Mouse (Mus musculus): ENCODE measurements around the gene Gon4l. TPM values are rescaled to one million over a fixed set of nuclear protein-coding genes. Genes with fewer than 3 reads are reported as not detected.
A peak's percentile ranks its signal among the peaks of the same experiment; 100 is the strongest.

Gon4l gene
- polyA plus RNA-seq, 1 experiment from 2014 or later: 13.3 TPM

DNA sequence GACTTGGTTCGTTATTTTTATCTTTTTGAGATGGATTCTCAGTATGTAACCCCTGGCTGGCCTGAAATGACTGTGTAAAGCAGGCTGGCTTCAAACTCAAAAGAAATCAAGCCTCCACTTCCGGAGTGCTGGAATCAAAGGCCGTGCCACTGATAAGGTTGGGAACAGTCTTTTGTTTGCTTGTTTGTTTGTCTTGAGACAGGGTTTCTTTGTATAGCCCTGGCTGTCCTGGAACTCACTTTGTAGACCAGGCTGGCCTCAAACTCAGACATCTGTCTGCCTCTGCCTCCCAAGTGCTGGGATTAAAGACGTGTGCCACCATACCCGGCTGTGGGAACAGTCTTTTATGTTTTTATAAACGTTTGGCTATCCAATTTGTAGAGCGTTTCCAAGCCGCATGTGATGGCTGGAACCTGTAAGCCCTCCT lies 79.4 kb downstream of the Gon4l start:
- no peaks in the 10 kb centered on the region for H3K9me3 ChIP-seq
- H3K9ac ChIP-seq (replicated peaks): peak overlapping the region; percentile 77
- peaks cover 18% of the 10 kb centered on the region for H3K4me1 ChIP-seq
- 0 out of 2 replicates have a peak, but pooled peaks have one; percentile 3 for ATAC-seq (replicated peaks)
- peak overlapping the region; percentile 62 for H3K4me2 ChIP-seq (replicated peaks)
- H3K27me3 ChIP-seq: no peaks in the 10 kb centered on the region
- 28% methylated on average over 8 of the region's 8 CpGs for WGBS
- peak overlapping the region; percentile 94 for H3K27ac ChIP-seq (replicated peaks)
- peak overlapping the region; percentile 66 for H3K4me3 ChIP-seq
- peaks cover 25% of the 10 kb centered on the region for H3K36me3 ChIP-seq

DNA sequence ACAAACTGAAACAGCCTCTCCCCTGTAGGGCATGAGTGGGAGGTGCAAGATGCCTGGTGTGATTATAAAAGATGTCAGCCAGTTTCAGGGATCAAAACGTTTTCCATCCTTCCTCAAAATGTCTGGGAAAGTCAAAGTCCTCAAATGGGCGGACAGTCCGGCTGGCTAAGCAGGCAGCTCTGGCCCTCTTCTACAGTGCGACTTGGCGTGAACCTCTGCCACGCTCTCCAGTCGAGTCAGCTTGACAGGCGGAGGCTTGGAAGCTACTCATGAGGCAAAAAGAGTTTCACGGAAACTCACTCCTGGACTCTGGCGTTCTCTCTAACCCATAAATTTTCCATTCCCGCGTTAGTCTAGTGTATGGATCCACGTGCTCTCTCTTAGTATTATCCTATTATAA lies 84.0 kb downstream of the Gon4l start:
- H3K36me3 ChIP-seq: peaks cover 32% of the 10 kb centered on the region
- no peak overlapping the region for H3K9ac ChIP-seq (replicated peaks)
- H3K4me1 ChIP-seq: peaks cover 8% of the 10 kb centered on the region
- no peak overlapping the region for H3K27ac ChIP-seq (replicated peaks)
- no peaks in the 10 kb centered on the region for H3K9me3 ChIP-seq
- H3K27me3 ChIP-seq: no peaks in the 10 kb centered on the region
- H3K4me2 ChIP-seq (replicated peaks): no peak overlapping the region
- 81% methylated on average over 13 of the region's 13 CpGs for WGBS
- H3K4me3 ChIP-seq: no peak overlapping the region
- no peak for ATAC-seq (replicated peaks)

DNA sequence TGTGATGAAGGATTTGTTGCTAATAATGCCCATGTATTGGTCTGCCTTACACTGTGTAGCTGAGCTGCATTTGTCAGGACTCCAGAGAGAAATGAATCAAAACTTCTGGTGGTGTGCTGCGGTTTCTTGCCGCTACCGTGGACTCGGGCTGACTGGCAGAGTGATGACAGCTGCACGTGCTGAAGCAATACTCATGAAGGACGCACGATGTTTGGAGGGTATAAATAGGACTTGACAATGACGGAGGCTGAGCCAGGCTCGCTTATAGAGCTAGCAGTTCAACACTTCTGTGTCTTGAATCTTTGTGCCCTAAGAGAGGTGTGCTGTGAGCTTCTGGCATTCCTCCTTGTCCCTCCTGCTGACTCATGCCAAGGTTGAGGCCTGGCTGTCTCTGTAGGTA lies 86.4 kb downstream of the Gon4l start:
- Histone ChIP-seq H3K4me2 (replicated peaks) (no peak overlapping the region), H3K4me3 (no peak overlapping the region), H3K27ac (replicated peaks) (no peak overlapping the region), H3K9ac (replicated peaks) (no peak overlapping the region), H3K9me3 (no peaks in the 10 kb centered on the region), H3K4me1 (no peaks in the 10 kb centered on the region), H3K36me3 (peaks cover 52% of the 10 kb centered on the region), H3K27me3 (no peaks in the 10 kb centered on the region)
- 97% methylated on average over 9 of the region's 9 CpGs for WGBS
- no peak for ATAC-seq (replicated peaks)

DNA sequence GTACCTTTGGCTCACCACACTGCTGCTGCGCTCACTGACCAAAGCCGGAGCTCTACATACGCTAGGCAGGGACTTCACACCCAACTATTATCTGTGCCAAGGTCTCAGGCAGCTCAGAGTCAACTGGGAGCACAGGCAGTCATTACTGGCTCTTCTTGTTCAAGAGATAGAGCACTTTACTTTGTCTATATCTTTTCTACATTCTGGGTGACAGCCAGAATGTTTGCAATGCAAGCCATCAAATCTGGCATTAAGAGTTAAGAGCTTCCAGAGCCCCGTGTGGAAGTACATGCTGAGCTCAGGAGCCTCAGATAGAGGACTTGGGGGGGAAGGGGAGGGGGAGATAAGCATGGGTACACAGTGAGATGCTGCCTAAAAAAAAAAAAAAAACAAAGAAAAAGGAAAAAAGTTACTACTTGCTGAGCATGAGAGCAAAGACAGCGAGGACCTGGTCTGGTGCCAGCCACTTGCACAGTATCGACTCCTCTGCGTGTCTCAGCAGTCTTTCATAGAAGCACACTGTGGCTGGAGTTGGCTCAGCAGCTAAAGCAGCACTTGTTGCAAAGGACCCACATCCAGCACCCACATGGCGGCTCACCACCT lies 89.1 kb downstream of the Gon4l start:
- Histone ChIP-seq H3K27me3 (no peaks in the 10 kb centered on the region), H3K4me2 (replicated peaks) (no peak overlapping the region), H3K9ac (replicated peaks) (no peak overlapping the region), H3K4me3 (no peak overlapping the region), H3K9me3 (no peaks in the 10 kb centered on the region), H3K36me3 (peaks cover 79% of the 10 kb centered on the region), H3K27ac (replicated peaks) (no peak overlapping the region), H3K4me1 (no peaks in the 10 kb centered on the region)
- WGBS: 86% methylated on average over 8 of the region's 8 CpGs
- ATAC-seq (replicated peaks): no peak

DNA sequence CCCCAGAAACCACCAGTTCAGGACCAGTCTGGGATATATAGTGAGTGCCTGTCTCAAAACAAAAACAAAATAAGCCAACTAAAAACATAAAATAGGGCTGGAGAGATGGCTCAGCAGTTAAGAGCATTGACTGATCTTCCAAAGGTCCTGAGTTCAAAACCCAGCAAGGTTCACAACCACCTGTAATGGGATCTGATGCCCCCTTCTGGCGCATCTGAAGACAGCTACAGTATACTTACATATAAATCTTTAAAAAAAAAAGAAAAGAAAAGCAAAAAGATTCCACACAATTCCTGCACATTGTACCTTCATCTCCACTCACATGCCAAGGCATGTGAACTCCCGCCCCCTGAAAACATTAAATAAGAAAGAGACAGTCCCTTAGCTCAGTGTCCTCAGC lies 90.6 kb downstream of the Gon4l start:
- Histone ChIP-seq H3K4me3 (no peak overlapping the region), H3K4me1 (no peaks in the 10 kb centered on the region), H3K9ac (replicated peaks) (no peak overlapping the region), H3K27me3 (no peaks in the 10 kb centered on the region), H3K36me3 (peaks cover 92% of the 10 kb centered on the region), H3K27ac (replicated peaks) (no peak overlapping the region), H3K4me2 (replicated peaks) (no peak overlapping the region), H3K9me3 (no peaks in the 10 kb centered on the region)
- 100% methylated on average over 2 of the region's 2 CpGs for WGBS
- ATAC-seq (replicated peaks): no peak

DNA sequence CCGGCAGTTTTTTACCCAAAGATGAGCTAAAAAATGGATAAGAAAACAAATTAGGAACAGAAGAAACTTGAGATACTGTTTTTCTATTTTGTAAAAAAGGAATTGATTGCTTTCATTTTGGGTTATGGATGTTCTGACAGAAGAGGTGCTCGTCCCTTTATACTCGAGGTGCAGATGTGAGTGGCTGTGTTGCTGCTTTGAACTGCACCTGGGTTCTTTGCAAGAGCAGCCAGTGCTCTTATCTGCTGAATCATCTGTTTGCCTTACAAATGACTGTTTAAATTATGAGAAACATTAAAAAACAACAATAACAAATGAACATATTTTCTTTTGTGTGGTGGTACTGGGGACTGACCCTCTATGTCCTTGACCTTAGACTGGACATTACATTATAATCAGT lies 94.5 kb downstream of the Gon4l start:
- Histone ChIP-seq H3K9me3 (no peaks in the 10 kb centered on the region), H3K4me2 (replicated peaks) (no peak overlapping the region), H3K4me1 (no peaks in the 10 kb centered on the region), H3K27ac (replicated peaks) (no peak overlapping the region), H3K27me3 (no peaks in the 10 kb centered on the region), H3K36me3 (peaks cover 88% of the 10 kb centered on the region), H3K9ac (replicated peaks) (no peak overlapping the region), H3K4me3 (no peak overlapping the region)
- no peak for ATAC-seq (replicated peaks)
- WGBS: 91% methylated on average over 3 of the region's 3 CpGs

DNA sequence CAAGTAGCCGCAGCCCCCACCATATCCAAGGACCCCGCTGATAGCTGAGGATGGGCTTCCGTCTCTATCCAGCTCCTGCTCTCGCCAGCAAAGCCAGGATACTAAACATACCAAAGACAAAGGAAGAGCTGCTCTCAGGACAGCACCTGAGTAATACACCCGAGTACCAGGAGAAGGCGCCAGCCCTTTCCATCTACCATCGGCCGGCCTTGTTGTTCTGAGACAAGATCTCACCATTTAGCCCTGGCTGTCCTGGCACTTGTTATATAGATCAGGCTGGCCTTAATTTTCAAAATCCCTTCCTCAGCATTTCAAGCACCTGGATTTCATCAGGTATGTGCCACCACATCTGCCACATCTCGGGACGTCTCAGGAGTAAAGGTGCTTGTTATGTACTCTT lies 104.0 kb downstream of the Gon4l start:
- Histone ChIP-seq H3K9ac (replicated peaks) (no peak overlapping the region), H3K4me1 (no peaks in the 10 kb centered on the region), H3K9me3 (no peaks in the 10 kb centered on the region), H3K4me2 (replicated peaks) (no peak overlapping the region), H3K27me3 (no peaks in the 10 kb centered on the region), H3K4me3 (no peak overlapping the region), H3K27ac (replicated peaks) (no peak overlapping the region), H3K36me3 (peaks cover 55% of the 10 kb centered on the region)
- 92% methylated on average over 10 of the region's 10 CpGs for WGBS
- ATAC-seq (replicated peaks): no peak

DNA sequence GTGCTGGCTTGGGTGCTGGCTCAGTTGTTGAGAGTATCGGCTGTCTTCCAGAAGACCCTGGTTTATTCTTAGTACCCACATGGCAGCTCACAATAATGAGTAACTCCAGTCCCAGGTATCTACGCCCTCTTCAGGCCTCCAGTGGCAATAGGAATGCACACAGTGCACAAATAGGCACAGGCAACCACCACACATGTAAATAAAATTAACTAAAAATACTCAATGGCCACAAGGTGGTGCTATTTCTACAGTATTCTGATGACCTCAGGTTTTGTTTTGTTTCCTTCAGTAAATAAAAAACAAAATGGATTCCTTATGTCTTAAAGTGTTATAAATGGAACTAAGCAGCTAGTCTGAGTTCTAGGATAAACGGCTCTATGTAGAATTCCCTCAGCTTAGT lies 104.7 kb downstream of the Gon4l start:
- H3K27me3 ChIP-seq: no peaks in the 10 kb centered on the region
- H3K4me3 ChIP-seq: no peak overlapping the region
- ATAC-seq (replicated peaks): peak; percentile 32; the same call in 1 of the 2 replicates
- 71% methylated on average over 3 of the region's 3 CpGs for WGBS
- no peak overlapping the region for H3K9ac ChIP-seq (replicated peaks)
- H3K36me3 ChIP-seq: peaks cover 48% of the 10 kb centered on the region
- no peaks in the 10 kb centered on the region for H3K9me3 ChIP-seq
- no peak overlapping the region for H3K4me2 ChIP-seq (replicated peaks)
- no peak overlapping the region for H3K27ac ChIP-seq (replicated peaks)
- no peaks in the 10 kb centered on the region for H3K4me1 ChIP-seq

DNA sequence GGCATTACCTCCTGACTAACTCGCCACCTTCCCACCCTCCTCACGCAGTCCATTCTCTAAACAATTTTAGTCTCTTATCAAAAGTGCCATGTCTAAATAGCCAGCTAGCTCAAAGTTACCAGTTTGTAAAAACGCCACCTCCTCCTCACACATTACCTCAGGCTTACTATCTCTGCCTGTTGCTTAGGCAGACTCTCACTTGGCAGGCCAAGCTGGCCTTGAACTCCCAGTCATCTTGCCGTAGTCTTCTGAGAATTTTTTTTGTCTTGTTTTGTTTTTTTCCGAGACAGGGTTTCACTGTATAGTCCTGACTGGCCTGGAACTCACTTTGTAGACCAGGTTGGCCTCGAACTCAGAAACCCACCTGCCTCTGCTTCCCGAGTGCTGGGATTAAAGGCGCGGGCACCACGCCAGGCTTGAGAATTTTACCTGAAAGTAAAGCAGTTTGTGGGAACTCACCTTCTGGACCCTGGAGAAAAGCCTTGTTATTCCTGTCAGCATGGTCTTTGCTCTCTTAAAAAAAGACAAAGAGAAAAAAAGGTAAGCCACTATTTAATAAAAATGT lies 107.4 kb downstream of the Gon4l start:
- WGBS: 95% methylated on average over 10 of the region's 10 CpGs

DNA sequence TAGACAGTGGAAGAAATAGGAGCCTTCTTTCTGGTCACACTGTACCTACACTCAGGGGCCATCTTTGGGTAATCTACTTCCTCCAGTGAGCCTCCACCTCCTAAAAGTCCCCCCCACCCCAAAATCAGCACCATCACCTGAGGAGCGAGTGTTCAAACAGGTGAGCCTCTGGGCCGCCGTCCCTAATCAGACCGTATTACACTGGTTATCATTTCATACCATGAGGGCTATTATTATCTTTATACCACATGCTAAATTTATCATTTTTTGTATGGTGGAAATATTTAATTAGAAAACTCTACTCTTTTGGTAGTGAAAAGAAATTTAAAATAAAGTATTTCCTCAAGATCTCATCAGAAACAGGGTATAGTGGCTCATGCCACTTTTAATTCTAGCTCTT lies 109.1 kb downstream of the Gon4l start:
- Histone ChIP-seq H3K9ac (replicated peaks) (no peak overlapping the region), H3K36me3 (peaks cover 23% of the 10 kb centered on the region), H3K4me1 (peaks cover 18% of the 10 kb centered on the region), H3K9me3 (no peaks in the 10 kb centered on the region), H3K4me3 (no peak overlapping the region), H3K4me2 (replicated peaks) (no peak overlapping the region), H3K27me3 (no peaks in the 10 kb centered on the region), H3K27ac (replicated peaks) (no peak overlapping the region)
- 95% methylated on average over 4 of the region's 4 CpGs for WGBS
- no peak for ATAC-seq (replicated peaks)

More for the DNA sequence above, 107.4 kb downstream of the Gon4l start:
- H3K4me1 ChIP-seq: peaks cover under 1% of the 10 kb centered on the region; the same call in 1 of the 2 replicates
- no peak overlapping the region for H3K9ac ChIP-seq (replicated peaks)
- no peak overlapping the region for H3K27ac ChIP-seq (replicated peaks)
- no peak overlapping the region for H3K4me3 ChIP-seq
- no peak overlapping the region for H3K4me2 ChIP-seq (replicated peaks)
- no peaks in the 10 kb centered on the region for H3K9me3 ChIP-seq
- peaks cover 31% of the 10 kb centered on the region for H3K36me3 ChIP-seq
- H3K27me3 ChIP-seq: no peaks in the 10 kb centered on the region
- no peak for ATAC-seq (replicated peaks)

DNA sequence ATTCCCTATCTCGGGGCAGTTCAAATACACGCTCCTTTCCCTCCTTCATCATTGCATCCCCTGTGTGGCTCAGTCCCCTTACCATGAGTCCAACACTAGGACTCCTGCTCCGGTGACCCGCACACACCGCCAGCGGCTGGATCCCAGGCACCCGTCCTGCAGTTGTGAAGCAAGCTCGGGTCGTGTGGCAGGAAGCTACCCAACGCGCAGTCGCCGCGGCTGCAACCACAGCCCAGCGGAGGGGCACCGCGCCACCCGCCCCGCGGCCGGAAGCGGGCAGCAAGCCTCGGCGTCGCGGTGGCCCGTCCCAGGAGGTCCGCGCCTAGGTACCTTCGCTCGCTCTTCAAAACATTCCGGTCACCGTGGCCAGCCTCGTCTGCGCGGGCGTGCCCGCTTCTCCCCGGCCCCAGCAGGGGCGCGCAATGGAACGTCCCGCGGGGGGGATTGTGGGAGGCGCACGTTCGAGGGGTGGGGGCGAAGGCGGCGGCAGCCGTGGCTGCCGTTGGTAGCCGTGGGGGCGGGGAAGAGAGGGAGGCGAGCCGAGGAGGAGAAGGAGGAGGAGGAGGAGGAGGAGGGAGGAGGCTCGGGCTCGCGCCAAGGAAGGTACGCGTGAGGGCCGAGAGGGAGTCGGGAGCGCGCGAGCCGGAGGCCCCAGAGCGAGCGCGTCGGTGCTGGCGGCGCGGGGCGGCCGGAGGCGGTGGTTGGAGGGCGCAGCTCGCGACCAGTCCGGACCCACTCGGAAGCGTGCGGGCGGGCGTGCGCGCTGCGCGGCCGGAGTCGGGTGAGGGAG lies 115.0 kb downstream of the Gon4l start:
- Histone ChIP-seq H3K9me3 (no peaks in the 10 kb centered on the region), H3K9ac (replicated peaks) (peak overlapping the region; percentile 97), H3K27me3 (no peaks in the 10 kb centered on the region), H3K4me2 (replicated peaks) (peak overlapping the region; percentile 69), H3K36me3 (no peaks in the 10 kb centered on the region), H3K27ac (replicated peaks) (peak overlapping the region; percentile 98), H3K4me3 (peak overlapping the region; percentile 98), H3K4me1 (peaks cover 44% of the 10 kb centered on the region)
- under 1% methylated on average over 74 of the region's 92 CpGs for WGBS
- peak; percentile 92 for ATAC-seq (replicated peaks)

DNA sequence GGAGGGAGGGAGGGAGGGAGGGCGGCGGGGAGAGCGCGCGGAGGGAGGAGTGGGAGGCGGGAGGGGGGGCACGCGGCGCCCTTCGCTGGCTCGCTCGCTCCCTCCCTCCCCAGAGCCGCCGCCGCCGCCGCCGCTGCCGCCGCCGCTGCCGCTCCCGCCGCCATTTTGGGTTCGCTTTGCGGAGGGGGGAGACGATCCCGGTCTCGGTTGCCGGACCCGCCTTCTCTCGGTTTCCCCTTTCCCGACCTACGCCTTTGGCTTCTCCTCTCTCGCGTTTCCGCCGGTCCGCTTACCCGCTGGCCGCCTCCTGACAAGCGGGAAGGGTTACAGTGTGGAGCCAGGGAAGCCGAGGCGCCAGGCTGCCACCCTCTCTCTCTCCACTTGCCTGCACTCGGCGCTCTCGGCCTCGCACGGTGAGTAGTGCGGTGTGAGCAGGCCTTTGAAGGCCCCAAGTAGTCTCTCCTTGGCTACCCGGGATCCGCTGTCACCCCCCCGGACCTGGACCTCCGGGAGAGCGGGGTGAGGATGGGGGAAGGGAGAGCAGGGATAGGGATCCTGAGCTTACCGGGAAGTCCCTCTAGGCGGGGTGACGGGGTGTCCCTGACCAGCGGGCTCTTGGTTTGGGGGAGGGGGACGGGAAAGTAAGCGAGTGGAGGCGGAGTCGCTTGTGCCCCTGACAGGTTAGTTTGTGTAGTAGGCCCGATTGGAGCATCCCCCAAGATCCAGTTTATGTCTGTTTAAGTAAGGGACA lies 115.7 kb downstream of the Gon4l start, which contains the start of the genes Ash1l and Dap3:
Ash1l (plus strand) TSS at position 47 of the 751 bp plus-strand sequence.
Dap3 (minus strand) TSS at position 606 of the 751 bp plus-strand sequence.
- Histone ChIP-seq H3K4me3 (peak within 1 kb of the TSS; percentile 98), H3K27me3 (no peaks in the 10 kb centered on the region), H3K4me2 (replicated peaks) (peak within 1 kb of the TSS; percentile 69), H3K27ac (replicated peaks) (peak within 1 kb of the TSS; percentile 98), H3K36me3 (no peaks in the 10 kb centered on the region), H3K4me1 (peaks cover 44% of the 10 kb centered on the region), H3K9me3 (no peaks in the 10 kb centered on the region), H3K9ac (replicated peaks) (peak within 1 kb of the TSS; percentile 97)
- peak; percentile 83 for ATAC-seq (replicated peaks)
- under 1% methylated on average over 55 of the region's 64 CpGs for WGBS
